Mouse (Mus musculus): ENCODE results near the gene Hfe. TPM values are rescaled to one million over a fixed set of nuclear protein-coding genes. Genes with fewer than 3 reads are reported as not detected.

Gene Hfe
- total RNA-seq, 2 experiments from 2014 or later: 7.6 to 19.9 TPM

DNA sequence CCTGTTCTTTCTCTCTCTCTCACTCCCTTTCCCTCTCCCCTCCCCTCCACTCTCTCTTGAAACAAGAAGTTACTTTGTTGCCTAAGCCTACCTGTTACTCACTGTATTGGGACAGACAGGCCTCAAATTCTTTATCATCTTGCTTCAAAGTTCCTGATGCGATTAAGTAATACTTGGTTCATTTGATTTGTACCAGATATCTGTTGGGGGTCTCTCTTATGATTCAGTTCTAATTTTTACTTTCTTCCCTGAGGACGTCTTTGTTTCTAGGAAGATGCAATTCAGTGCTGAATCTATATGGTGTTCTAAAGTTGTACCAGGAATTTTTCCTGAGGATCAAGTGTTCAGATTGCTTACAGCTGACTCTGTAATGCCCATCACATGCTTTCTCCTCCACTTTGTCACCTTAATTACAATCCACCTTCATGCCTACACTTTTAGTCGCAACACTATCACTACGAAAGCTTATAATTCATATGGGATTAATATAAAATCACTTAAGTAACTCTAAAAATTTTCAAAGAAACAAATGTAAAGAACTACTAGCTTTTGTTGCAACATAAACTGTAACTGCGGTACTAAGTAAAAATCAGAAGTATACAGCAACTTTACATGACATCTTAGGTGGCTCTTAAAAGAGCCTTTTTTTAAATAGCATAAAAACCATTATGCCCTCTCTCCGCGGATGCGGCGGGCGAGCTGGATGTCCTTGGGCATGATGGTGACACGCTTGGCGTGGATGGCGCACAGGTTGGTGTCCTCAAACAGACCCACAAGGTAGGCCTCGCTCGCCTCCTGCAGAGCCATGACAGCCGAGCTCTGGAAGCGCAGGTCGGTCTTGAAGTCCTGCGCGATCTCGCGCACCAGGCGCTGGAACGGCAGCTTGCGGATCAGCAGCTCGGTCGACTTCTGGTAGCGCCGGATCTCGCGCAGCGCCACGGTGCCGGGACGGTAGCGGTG, 34.0 kb upstream of the Hfe start:
- 0 out of 2 replicates have a peak, but pooled peaks have one; percentile 8 for ATAC-seq (replicated peaks; ENCODE audit: poor library complexity, severe bottlenecking)

DNA sequence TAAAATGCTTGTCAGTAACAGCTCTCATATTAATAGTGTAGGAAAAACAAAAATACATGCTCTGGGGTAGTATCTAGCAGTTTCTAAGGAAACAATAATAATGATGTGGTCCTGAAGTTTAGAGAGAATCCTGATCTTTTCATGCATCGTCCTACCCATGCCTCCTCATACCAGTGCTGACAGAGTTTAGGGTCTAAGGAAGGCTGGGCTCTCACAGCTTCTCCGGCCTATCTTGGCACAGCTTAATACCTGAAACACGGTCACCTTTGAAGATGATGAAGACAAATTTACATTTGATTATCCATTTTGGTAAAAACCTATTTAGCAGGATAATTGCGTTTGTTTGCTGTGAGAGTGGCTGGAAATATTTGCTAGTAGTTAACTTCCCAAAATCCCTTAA, 33.3 kb upstream of the Hfe start:
- ATAC-seq (replicated peaks; ENCODE audit: poor library complexity, severe bottlenecking): no peak

- no peak for ATAC-seq (replicated peaks; ENCODE audit: poor library complexity, severe bottlenecking)
Measured at GRCm38 (mm10) chr13:23743215-23743614, 32.6 kb upstream of the Hfe start.

GRCm38 (mm10) chr13:23742007-23742406, 31.4 kb upstream of the Hfe start:
- ATAC-seq (replicated peaks; ENCODE audit: poor library complexity, severe bottlenecking): no peak

GRCm38 (mm10) chr13:23740910-23741309, 30.3 kb upstream of the Hfe start:
- ATAC-seq (replicated peaks; ENCODE audit: poor library complexity, severe bottlenecking): no peak

GRCm38 (mm10) chr13:23740256-23740840, 29.7 kb upstream of the Hfe start:
- ATAC-seq (replicated peaks; ENCODE audit: poor library complexity, severe bottlenecking): no peak

DNA sequence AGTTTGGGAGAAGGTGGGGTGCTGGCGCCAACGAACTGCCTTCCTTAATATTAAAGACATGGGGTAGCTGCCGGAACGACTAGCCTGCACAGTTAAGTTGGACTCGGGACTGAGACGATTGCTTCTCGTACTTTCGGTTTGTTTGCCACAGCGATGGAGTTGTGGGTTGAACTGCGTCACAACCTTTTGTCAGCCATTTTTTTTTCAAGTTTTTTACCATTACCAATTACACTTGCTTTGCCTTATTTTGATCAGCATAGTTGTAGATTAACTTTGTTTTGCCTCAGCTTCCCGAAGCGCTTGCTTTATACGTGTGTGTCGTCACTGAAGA, 29.2 kb upstream of the Hfe start:
- no peak for ATAC-seq (replicated peaks; ENCODE audit: poor library complexity, severe bottlenecking)

DNA sequence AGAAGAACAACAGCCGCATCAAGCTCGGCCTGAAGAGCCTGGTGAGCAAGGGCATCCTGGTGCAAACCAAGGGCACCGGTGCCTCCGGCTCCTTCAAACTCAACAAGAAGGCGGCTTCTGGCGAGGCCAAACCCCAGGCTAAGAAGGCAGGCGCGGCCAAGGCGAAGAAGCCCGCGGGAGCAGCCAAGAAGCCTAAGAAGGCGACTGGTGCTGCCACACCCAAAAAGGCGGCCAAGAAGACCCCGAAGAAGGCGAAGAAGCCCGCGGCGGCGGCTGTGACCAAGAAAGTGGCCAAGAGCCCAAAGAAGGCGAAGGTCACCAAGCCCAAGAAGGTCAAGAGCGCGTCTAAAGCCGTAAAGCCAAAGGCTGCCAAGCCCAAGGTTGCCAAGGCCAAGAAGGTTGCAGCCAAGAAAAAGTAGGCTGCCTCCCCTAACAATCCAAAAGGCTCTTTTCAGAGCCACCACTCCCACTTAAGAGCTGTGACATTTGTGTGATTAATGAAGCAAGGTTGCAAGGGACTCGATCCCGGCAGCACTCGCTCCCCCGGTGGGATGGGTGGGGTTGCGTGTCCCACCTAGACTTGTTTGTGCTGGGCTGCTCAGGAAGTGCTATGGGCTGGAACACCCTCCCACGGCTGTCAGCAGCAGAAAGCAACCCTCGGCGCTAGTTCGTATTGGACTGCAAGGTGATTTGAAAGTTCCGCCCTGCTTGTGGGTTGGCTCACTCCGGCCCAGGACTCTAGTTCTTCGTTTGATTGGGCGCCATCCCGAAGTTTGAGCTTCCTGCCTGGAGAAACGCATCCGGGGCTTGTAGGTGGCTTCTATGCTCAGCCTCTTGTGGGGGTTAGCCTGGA, 28.6 kb upstream of the Hfe start:
- peak; percentile 72 for ATAC-seq (replicated peaks; ENCODE audit: poor library complexity, severe bottlenecking)

DNA sequence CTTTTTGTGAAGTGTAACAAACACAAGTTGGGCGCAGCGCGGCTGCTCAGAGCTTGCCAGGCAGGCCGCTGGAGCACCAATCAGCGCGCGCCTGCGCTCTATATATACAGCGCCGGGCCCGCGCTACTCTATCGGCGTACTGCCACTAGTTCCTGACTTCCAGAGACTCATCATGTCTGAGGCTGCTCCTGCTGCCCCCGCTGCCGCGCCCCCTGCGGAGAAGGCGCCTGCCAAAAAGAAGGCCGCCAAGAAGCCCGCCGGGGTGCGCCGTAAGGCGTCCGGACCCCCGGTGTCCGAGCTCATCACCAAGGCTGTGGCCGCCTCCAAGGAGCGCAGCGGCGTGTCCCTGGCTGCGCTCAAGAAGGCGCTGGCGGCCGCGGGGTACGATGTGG, 28.0 kb upstream of the Hfe start, which contains the start of gene Hist1h1c:
Gene Hist1h1c (plus strand): TSS at position 132 of the 392 bp plus-strand sequence.
- peak; percentile 68 for ATAC-seq (replicated peaks; ENCODE audit: poor library complexity, severe bottlenecking)

- ATAC-seq (replicated peaks; ENCODE audit: poor library complexity, severe bottlenecking): no peak
Measured at GRCm38 (mm10) chr13:23738041-23738440, 27.4 kb upstream of the Hfe start.

- ATAC-seq (replicated peaks; ENCODE audit: poor library complexity, severe bottlenecking): no peak
Measured at GRCm38 (mm10) chr13:23737091-23737490, 26.4 kb upstream of the Hfe start.

DNA sequence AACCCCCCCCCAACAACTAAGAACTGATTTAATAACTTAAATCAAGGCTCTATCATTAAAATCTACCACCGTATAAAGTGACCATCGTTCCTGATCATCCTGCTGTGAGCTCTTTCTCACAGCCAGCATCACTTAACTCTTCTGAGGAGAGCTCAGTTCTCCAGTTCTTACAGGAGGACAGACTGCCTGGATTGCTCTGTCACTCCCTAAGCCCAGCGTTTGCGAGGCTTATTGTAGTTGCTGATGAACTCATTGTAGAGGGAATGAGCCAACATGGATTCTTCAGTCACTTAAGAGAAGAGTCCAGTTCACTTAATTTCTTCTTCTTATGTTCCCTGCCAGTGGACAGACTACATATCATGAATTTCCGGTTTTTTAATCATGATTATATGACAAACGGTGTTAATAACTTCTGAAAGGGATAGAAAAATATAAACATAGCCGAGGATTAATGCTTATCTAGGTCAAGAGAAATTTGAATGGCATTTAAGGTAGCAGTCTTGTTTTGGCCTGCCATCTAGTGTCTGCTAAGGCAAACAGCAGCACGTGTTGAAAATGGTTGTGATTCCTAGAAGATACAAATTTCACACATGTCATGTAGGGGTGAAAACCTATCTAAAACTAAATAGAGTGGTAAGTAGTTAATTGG, 21.6 kb upstream of the Hfe start:
- peak; percentile 66; the same call in 1 of the 2 replicates for ATAC-seq (replicated peaks; ENCODE audit: poor library complexity, severe bottlenecking)

- ATAC-seq (replicated peaks; ENCODE audit: poor library complexity, severe bottlenecking): no peak
Measured at GRCm38 (mm10) chr13:23730479-23730878, 19.8 kb upstream of the Hfe start.

- ATAC-seq (replicated peaks; ENCODE audit: poor library complexity, severe bottlenecking): no peak
Measured at GRCm38 (mm10) chr13:23729706-23730105, 19.1 kb upstream of the Hfe start.

- peak; percentile 76 for ATAC-seq (replicated peaks; ENCODE audit: poor library complexity, severe bottlenecking)
Measured at GRCm38 (mm10) chr13:23729192-23729525, 18.5 kb upstream of the Hfe start.

DNA sequence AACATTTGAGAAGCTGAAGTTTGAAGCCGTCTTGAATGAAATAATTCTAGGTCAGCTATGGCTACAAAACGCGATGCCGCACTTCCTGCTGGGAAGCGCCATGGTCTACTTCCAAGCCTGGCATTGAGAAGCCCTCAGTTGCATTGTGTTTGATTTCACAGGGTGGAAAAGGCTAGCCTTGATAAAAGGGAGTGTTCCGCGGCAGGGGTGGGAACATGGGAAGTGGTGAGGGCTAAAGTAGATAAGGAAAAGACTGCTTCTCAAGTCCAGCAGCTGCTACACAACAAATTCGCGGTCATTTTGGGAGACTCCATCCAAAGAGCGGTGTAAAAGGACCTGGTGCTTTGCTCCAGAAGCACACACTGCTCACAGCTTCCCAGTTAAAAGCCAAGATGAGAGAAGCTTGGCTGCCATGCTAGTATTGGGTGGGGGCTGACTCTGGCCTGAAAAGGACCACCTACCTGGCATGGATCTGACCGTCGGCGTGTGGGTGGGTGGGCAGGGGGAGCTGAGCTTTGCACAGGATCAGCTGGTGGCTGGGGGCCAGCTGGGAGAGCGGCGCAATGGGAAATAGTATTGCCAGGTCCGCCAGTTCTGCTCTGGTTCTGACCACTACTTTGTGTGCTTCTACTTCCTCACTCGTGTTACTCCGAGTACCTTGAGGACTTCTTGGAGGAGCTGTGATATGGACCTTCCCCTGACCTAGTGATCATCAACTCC, 18.0 kb upstream of the Hfe start:
- peak; percentile 34 for ATAC-seq (replicated peaks; ENCODE audit: poor library complexity, severe bottlenecking)

GRCm38 (mm10) chr13:23725213-23725612, 14.6 kb upstream of the Hfe start:
- no peak for ATAC-seq (replicated peaks; ENCODE audit: poor library complexity, severe bottlenecking)

GRCm38 (mm10) chr13:23724239-23724638, 13.6 kb upstream of the Hfe start:
- ATAC-seq (replicated peaks; ENCODE audit: poor library complexity, severe bottlenecking): no peak

- 0 out of 2 replicates have a peak, but pooled peaks have one; percentile 41 for ATAC-seq (replicated peaks; ENCODE audit: poor library complexity, severe bottlenecking)
Measured at GRCm38 (mm10) chr13:23717593-23718245, 7.1 kb upstream of the Hfe start.

Data from granulocyte monocyte progenitor cell, adult 5-6 weeks (primary cell).